Mouse (Mus musculus): ENCODE results near the gene Cd53.

The Cd53 gene

DNA sequence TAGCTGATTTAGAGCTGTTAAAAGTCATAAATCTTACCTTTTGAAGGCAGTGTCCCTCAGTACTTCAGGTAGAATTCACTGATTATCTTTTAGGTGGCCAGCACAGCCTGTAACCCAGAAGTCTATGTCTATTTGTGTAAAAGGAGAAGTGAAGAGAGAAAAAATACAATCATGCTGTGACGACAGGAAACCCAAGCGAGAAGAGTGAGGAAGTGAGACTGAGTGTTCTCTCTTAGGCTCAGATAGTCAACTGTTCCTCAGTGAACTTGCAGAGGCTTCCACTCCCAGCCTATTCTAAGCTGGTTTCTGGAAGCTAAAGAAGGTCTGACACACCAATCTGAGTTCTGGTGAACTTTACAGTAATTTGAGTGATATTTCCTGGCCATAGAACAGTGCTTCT lies at the start of gene Cd53:
Gene Cd53 (minus strand): TSS at position 220 of the 400 bp plus-strand sequence.
- no peak for DNase-seq

DNA sequence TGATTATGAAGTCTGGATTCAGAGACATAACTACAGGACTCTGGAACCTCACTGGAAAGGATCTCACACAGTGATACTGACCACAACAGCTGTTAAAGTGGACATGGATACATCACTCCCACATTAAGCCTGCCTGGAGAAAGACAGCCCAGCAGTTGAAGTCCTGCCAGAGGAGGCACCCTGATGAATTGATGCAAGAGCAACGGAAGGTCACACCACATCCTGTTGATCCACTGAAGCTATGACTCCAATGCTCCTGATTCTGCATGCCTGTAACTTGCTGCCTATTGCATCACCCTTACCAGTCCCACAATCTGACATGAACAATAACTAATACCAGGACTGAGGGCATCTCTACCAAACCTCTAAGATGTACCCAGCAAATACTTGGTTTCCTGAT lies 42.2 kb upstream of the Cd53 start:
- DNase-seq = no peak

DNA sequence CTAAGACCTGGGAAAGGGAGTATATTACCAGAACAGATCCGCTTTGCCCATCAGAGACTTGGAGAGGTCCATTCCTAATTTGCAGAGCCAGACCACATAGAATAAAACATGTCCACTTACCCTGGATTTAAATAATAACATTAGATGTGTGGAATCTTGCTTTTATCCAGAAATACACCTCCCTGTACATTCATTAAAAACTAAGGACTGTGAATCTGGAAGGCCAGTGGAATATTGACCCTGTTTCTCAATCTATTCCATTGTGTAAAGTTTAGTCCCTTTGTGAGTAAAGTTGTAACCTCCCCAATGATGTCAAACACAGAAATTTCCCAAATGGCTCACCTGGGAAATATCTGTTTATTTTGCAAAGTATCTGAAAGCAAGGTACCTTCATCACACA lies 36.2 kb upstream of the Cd53 start, which contains the start of gene Olfr266:
Gene Olfr266 (minus strand): TSS at position 101 of the 400 bp plus-strand sequence.
- DNase-seq = no peak

DNA sequence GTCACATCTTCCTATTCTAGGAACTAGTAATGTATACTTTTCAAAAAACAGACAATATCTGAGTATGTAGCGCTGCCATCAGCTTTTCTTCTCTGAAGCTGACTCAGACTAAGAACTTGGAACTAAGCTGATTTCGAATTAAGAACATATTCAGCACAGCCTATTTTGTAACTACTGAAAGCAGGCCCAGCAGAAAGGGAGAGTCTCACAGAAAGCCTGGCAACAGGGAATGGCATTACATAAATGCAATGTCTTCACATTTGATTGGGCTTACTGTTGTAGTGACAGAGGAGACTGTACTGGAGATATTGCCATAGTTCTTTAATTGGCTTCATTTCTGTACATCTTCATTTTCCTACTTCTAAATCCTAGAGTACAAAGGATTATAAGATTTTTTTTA lies 27.7 kb upstream of the Cd53 start:
- no peak for DNase-seq

DNA sequence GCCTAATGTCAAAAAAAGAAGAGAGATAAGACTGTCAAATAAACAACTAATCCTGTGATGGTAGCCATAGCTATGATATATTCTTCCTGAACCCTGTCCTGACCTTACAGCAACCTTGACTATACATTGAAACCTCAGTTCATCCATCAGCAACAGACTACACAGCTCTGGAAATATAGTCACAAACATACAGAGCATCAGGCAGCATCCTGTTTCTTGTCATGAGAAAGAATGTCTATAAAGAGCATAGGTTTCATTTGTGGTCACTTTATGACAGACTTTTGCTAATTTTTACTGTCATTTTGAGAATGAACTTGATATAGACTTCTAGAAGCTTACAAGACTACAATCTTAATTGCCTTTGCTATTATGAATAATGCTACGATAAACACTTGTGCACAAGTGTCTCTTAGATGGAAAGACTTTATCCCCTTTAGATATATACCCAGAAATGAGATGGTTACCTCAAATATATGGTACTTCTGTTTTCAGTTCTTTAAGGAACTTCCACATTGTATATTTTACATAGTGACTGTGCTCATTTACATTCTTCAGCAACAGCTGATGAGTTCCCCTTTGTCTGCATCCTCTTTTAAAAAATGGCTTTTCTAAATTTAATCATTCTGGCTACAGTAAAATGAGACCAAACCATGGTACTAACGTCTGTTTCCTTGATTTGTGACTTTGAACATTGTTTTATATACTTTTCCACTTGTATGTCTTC lies 19.2 kb upstream of the Cd53 start:
- no peak for DNase-seq

DNA sequence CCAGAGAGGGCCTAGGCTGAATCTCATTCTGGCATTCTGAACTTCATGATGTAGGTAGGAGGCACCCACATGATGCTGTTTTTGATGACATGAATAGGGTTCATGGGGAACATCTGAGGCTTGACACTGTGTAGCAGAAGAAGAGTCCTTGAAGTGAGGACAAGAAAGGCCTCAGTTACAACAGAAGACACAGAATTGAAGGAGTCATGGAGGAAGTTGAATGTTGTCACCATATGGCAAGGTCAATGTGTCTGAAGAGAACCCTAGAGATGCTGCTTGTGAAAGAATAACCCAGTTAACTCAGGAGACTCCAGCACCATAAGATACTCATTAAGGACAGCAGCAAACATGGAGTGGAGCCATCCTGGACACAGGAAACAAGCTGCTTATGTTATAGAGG lies 8.1 kb upstream of the Cd53 start:
- DNase-seq = no peak

DNA sequence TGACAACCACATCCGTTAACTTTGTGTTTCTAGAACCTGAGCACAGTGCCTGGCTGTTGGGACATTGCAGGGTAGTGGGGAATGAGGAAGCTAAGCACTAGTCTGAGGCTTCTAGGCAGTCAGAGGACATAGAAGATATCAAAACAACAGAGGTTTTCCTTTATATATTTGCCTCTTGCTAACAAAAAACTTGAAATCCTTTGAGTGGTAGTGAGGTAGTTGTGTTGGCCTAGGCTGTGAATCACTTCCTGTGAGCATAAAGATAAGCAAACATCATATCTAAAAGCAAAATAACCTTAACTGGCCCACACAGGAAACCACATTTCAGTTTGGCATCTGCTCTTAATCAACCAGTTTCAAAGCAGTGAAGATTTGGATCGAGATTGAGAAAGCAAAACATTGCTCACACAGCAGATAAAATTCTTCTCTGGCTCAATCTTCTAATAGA lies 1.5 kb downstream of the Cd53 start:
- DNase-seq = no peak

DNA sequence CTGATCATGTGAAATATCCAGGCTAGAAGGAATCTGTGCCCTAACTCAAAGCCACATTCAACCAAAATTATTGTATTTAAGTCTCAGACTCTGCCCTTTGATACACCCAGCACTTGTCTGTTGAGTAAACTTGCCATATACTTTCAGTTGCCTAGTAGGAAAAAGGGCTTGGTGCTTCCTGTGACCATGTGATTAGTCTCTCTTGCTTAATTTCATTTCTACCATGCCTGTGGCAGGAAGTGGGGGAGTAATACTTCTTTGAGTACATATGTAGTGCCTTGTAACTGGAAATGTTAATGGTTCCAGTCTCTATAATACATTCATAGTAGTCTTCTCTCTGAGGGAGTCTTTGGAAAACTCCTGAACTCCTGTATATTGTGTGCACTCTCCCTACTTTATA lies 2.0 kb downstream of the Cd53 start:
- no peak for DNase-seq

DNA sequence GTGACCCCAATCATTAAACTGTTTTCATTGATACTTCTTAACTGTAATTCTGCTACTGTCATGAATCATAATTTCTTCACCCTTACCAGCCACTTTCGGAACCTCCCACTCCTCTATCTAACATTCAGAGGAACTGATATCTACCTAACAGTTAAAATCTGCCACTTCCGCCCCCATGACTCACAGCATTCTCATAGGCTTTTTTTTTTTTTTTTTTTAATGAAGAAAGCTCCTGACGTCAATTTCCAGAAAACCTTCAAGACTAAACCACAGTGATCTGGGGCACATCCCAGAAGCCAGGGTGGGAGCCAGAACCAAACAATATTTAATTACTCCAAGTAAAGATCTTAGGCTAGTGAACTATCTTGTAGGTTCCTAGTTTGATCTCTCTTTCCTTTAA lies 4.8 kb downstream of the Cd53 start:
- no peak for DNase-seq

DNA sequence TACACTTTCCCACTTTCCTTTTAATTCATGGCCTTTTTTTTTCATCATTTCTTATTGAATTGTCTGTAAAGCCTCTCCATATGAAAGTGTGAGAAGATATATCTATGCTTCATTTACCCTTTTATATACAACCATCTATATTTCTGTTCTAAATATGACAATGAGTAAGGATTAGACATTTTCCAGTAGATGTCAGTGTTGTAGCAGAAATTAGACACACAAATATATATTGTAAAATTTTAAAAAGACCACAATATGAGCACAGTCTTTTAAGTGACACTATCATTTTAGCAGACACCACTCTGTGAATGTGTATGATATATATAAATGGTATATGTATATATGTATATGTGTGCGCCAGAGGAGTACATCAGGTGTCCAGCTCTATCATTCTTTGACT lies 18.1 kb downstream of the Cd53 start:
- DNase-seq = no peak

DNA sequence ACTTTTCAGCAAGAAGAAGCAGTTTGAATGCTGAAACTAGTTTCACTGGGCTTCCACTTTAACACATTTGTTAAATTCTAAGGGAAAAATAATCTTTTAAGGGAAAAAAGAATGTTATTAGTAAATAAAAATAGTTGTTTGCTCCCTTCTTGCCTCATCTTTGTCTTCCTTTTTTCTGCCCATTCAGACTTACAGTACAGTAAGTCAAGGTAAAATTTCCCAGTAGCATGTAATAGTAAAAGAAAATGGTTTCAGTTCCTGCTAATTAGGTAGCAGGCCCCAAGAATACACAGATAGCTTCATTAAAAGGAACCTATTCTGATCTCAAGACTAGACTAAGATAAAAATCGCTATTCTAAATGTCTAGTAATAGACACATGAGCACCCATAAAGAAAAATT lies 34.1 kb downstream of the Cd53 start:
- DNase-seq = no peak

DNA sequence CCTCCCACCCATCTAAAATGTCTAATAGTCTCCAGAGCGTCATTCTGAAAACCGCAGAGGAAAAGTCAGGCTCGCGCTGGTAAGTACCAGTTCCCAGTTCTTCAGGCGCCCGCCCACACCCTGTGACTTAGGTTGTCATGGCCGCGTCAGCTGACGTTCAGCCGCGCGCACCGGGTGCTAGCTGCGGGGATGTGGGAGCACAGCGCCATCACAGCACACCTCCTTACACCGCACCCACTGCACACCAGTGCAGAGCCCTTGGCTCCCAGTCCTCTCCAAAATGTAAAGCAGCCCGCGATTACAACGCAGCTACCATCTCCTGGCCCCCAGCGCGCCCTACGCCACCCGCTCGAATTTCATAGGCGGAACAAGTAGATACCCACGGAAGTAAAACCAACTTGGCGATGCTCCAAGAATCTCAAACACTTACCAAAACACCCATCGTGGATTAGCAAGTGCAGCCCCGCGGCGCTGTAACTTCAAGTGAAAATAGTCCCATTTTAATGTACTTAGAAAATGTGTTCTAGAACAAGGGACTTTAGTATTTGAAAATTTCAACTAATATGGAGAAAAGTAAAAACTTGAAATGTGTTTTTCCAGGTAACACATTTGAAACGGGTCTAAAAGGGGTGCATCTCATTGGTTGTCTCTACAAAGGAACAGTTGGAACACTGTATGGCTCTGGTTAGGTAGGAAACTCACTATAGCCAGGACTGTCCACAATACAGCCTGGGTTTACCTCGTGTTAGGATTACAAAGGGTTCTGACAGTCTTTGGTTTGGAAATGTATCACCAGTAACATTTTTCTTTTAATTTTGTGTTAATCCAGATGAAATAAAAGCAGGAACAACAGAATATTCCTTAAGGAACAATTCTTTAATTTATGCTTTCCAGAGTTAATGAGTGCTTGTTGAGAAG lies 67.7 kb downstream of the Cd53 start:
- peak; percentile 90 for DNase-seq

DNA sequence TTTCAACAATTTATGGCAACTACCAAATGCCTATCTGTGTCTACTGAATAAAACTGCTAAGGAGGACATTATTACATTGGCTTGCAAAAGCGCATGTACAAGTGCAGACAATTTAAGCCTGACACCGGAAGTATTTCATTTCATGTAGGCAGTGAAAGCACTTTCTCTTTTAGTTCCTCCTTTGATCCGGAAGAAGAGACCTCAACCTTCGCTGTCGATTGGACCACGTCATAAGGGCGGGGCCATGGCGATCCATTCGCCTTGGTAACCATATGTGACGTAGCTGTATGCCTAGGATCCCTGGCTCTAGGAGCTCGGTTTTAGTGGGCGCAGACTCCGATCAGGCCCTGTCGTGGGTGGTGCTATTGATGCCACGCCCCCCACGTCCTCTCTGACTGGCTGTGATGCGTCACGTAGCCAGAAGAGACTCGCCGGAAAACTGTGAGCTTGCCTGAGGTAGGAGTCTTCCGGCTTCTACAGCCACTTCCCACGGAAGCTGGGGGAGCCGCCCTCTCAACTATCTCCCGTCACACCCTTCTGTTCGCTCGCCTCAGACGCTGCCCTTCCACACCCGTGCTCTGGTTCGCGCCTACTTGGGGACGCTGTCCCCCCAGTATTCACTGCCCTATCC lies 68.4 kb downstream of the Cd53 start:
- peak; percentile 99 for DNase-seq
